Mouse (Mus musculus): ENCODE data around the gene Adgrl3. TPM values are rescaled to one million over a fixed set of nuclear protein-coding genes. Genes with fewer than 3 reads are reported as not detected.

Adgrl3 gene
- total and polyA plus RNA-seq, 2 experiments from 2014 or later: 1.7 to 7.3 TPM

DNA sequence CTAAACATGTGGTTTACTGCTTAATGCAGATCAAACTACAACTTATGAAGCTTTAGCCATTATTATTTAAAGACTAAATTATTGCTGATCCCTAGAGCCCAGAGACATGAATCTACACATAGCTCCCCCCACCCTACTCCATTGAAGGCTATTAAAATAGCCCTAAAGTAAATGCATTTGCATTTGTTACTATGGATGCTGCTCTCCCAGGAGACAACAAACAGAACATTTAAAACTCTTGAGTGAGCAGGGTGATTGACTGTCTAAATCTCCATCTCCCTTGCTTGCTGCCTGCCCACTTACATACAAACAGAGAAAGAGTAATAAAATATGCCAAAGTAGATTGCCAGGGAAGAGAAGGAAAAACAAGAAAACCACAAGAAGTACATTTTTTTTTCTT lies 41.4 kb downstream of the Adgrl3 start:
- H3K27me3 ChIP-seq (ENCODE audit: control insufficient read depth, insufficient read depth, low read length): no peaks in the 10 kb centered on the region
- no peaks in the 10 kb centered on the region for H3K4me1 ChIP-seq (ENCODE audit: control insufficient read depth, insufficient read depth)
- no peak overlapping the region for H3K9ac ChIP-seq (replicated peaks; ENCODE audit: low read depth, low read length)
- TF ChIP-seq EP300 (IDR thresholded peaks at IDR 0.05; ENCODE audit: low read depth): no peak
- no peak for TF ChIP-seq CTCF (IDR thresholded peaks at IDR 0.05; ENCODE audit: low read depth)
- H3K4me3 ChIP-seq (ENCODE audit: low read depth, low read length): no peak overlapping the region
- ATAC-seq (ENCODE audit: insufficient read depth, low read depth) (no peak), DNase-seq (ENCODE audit: low spot score) (no peak)
- no peak overlapping the region for H3K27ac ChIP-seq (ENCODE audit: low read depth)
- no peak overlapping the region for H3K4me2 ChIP-seq (ENCODE audit: low read depth, low read length)
- H3K36me3 ChIP-seq (replicated peaks; ENCODE audit: control insufficient read depth, insufficient read depth, low read length): no peaks in the 10 kb centered on the region
- no peaks in the 10 kb centered on the region for H3K9me3 ChIP-seq (replicated peaks; ENCODE audit: control insufficient read depth, low read length)

DNA sequence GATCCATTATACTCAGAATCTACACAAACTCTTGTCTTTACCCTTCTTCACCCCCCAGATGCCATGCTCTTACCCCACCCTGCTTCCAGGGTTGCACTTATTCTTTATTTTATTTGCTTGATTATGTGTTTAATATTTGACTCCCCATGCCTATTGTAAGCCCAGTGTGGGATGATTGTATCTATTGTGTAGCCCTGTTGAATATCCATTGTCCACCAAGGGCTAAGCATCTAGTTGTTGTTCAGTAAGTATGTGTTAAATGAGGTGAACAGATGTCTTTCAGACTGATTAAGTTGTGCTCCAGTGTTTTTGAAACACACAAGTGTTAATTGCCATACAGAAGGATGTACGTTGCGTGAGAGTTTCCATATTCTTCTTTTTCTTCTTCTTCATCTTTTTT lies 44.1 kb downstream of the Adgrl3 start:
- Histone ChIP-seq H3K4me1 (ENCODE audit: control insufficient read depth, insufficient read depth) (no peaks in the 10 kb centered on the region), H3K27ac (ENCODE audit: low read depth) (no peak overlapping the region), H3K36me3 (replicated peaks; ENCODE audit: control insufficient read depth, insufficient read depth, low read length) (no peaks in the 10 kb centered on the region), H3K4me2 (ENCODE audit: low read depth, low read length) (no peak overlapping the region), H3K9ac (replicated peaks; ENCODE audit: low read depth, low read length) (no peak overlapping the region), H3K9me3 (replicated peaks; ENCODE audit: control insufficient read depth, low read length) (no peaks in the 10 kb centered on the region), H3K4me3 (ENCODE audit: low read depth, low read length) (no peak overlapping the region), H3K27me3 (ENCODE audit: control insufficient read depth, insufficient read depth, low read length) (no peaks in the 10 kb centered on the region)
- TF ChIP-seq EP300 (IDR thresholded peaks at IDR 0.05; ENCODE audit: low read depth): no peak
- TF ChIP-seq CTCF (IDR thresholded peaks at IDR 0.05; ENCODE audit: low read depth): no peak
- DNase-seq (ENCODE audit: low spot score) (no peak), ATAC-seq (ENCODE audit: insufficient read depth, low read depth) (no peak)
- WGBS: 91% methylated on average over 2 of the region's 2 CpGs

DNA sequence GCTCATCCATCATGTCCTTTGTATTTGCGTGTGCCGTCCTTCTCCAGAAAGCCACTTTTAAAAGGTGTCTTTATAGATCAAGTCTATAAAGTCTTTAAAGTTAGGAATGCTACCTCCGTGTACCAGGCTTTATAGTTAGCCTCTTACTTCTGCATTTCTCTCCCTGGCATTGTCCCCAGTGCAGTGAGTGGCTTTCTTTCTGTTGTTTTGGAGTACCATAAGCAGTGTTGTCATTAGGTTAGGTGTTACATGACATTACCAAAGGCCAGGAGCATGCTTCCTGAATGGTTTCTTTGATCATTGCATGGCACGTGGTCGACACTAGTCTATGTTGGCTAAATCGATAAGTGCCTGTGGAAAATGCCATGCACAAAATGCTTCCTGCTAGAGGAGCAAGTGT lies 48.2 kb downstream of the Adgrl3 start:
- no peak overlapping the region for H3K4me3 ChIP-seq (ENCODE audit: low read depth, low read length)
- H3K27me3 ChIP-seq (ENCODE audit: control insufficient read depth, insufficient read depth, low read length): no peaks in the 10 kb centered on the region
- H3K36me3 ChIP-seq (replicated peaks; ENCODE audit: control insufficient read depth, insufficient read depth, low read length): no peaks in the 10 kb centered on the region
- no peak overlapping the region for H3K9ac ChIP-seq (replicated peaks; ENCODE audit: low read depth, low read length)
- peak; percentile 30; the same call in 1 of the 2 replicates for ATAC-seq (ENCODE audit: insufficient read depth, low read depth)
- no peaks in the 10 kb centered on the region for H3K4me1 ChIP-seq (ENCODE audit: control insufficient read depth, insufficient read depth)
- 0 out of 2 replicates have a peak overlapping the region, but pooled peaks have one; percentile 15 for H3K4me2 ChIP-seq (ENCODE audit: low read depth, low read length)
- DNase-seq (ENCODE audit: low spot score): peak; percentile 21
- WGBS: 31% methylated on average over 6 of the region's 6 CpGs
- no peak overlapping the region for H3K27ac ChIP-seq (ENCODE audit: low read depth)
- TF ChIP-seq CTCF (IDR thresholded peaks at IDR 0.05; ENCODE audit: low read depth): no peak
- H3K9me3 ChIP-seq (replicated peaks; ENCODE audit: control insufficient read depth, low read length): no peaks in the 10 kb centered on the region

DNA sequence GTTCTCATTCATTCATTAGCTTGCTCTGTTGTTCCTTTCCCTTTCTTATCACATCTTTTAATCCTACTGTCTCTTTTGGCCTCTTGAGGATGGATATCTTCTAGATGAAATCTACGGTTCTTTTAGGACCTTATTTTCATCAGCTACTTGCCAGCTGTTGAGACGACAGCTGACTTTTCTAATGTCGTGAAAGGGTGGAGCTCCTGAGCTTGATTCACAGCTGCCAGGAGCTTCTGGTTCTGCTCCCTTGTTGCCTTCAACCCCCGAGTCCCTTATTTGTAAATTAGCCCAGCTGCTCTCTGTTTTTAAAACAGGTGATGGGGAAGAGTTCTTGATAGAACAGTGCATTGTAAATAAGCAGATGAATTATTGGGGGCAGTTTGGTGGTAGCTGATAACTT lies 48.9 kb downstream of the Adgrl3 start:
- ATAC-seq (ENCODE audit: insufficient read depth, low read depth): no peak
- Histone ChIP-seq H3K4me3 (ENCODE audit: low read depth, low read length) (no peak overlapping the region), H3K9ac (replicated peaks; ENCODE audit: low read depth, low read length) (no peak overlapping the region), H3K9me3 (replicated peaks; ENCODE audit: control insufficient read depth, low read length) (no peaks in the 10 kb centered on the region), H3K4me2 (ENCODE audit: low read depth, low read length) (no peak overlapping the region), H3K27me3 (ENCODE audit: control insufficient read depth, insufficient read depth, low read length) (no peaks in the 10 kb centered on the region), H3K4me1 (ENCODE audit: control insufficient read depth, insufficient read depth) (no peaks in the 10 kb centered on the region), H3K27ac (ENCODE audit: low read depth) (no peak overlapping the region), H3K36me3 (replicated peaks; ENCODE audit: control insufficient read depth, insufficient read depth, low read length) (no peaks in the 10 kb centered on the region)
- TF ChIP-seq EP300 (IDR thresholded peaks at IDR 0.05; ENCODE audit: low read depth) (no peak), CTCF (IDR thresholded peaks at IDR 0.05; ENCODE audit: low read depth) (no peak)
- no peak for DNase-seq (ENCODE audit: low spot score)
- WGBS: 21% methylated on average over 4 of the region's 4 CpGs

DNA sequence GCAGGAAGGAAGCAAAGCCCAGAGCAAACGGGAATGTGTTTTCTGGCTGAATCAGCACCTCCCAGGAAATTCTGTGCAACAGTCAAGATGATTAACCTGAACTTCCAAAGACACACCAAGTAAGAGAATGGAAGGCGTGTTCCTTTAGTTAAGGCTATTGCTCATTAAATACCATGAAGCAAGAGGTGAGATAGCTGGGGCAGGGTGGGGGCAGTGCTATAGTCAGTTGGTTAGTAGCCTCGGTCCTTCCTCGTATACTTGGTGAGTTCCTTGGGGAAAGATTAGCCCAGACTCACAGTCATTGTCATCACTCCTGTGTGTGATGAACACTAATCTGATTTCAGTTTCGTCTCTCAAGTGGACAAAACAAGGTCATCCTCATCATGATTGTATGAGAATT lies 53.0 kb downstream of the Adgrl3 start:
- 66% methylated on average over 5 of the region's 5 CpGs for WGBS
- ATAC-seq (ENCODE audit: insufficient read depth, low read depth): no peak

DNA sequence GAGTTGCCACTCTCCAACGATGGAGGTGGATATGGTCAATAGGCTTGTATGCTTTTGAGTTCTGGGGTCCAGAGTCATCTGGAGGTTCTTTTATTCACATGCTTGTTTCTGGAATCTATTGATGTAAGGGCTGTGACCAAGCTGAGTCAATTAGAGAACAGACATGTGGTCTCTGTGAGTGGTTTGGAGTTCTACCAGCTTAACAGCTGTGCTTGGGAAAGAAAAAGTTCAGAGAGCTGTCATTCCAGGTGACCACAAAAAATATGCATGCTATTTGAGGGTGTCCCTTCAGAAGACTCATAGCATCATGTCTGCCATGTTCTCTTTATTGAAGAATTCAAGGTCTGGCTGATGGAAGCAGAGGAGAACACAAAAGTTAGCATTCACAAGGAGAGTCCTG lies 53.9 kb downstream of the Adgrl3 start:
- WGBS: 80% methylated on average over 1 of the region's 1 CpGs
- no peak for TF ChIP-seq EP300 (IDR thresholded peaks at IDR 0.05; ENCODE audit: low read depth)
- H3K36me3 ChIP-seq (replicated peaks; ENCODE audit: control insufficient read depth, insufficient read depth, low read length): no peaks in the 10 kb centered on the region
- H3K9ac ChIP-seq (replicated peaks; ENCODE audit: low read depth, low read length): no peak overlapping the region
- H3K9me3 ChIP-seq (replicated peaks; ENCODE audit: control insufficient read depth, low read length): no peaks in the 10 kb centered on the region
- no peak overlapping the region for H3K27ac ChIP-seq (ENCODE audit: low read depth)
- H3K27me3 ChIP-seq (ENCODE audit: control insufficient read depth, insufficient read depth, low read length): no peaks in the 10 kb centered on the region
- ATAC-seq (ENCODE audit: insufficient read depth, low read depth): no peak
- no peak overlapping the region for H3K4me2 ChIP-seq (ENCODE audit: low read depth, low read length)
- no peak for DNase-seq (ENCODE audit: low spot score)
- H3K4me1 ChIP-seq (ENCODE audit: control insufficient read depth, insufficient read depth): no peaks in the 10 kb centered on the region
- no peak overlapping the region for H3K4me3 ChIP-seq (ENCODE audit: low read depth, low read length)

More for the DNA sequence above, 53.0 kb downstream of the Adgrl3 start:
- no peaks in the 10 kb centered on the region for H3K4me1 ChIP-seq (ENCODE audit: control insufficient read depth, insufficient read depth)
- H3K9ac ChIP-seq (replicated peaks; ENCODE audit: low read depth, low read length): no peak overlapping the region
- no peaks in the 10 kb centered on the region for H3K9me3 ChIP-seq (replicated peaks; ENCODE audit: control insufficient read depth, low read length)
- no peak overlapping the region for H3K4me2 ChIP-seq (ENCODE audit: low read depth, low read length)
- H3K27ac ChIP-seq (ENCODE audit: low read depth): no peak overlapping the region
- TF ChIP-seq EP300 (IDR thresholded peaks at IDR 0.05; ENCODE audit: low read depth): no peak
- no peak for TF ChIP-seq CTCF (IDR thresholded peaks at IDR 0.05; ENCODE audit: low read depth)
- no peak overlapping the region for H3K4me3 ChIP-seq (ENCODE audit: low read depth, low read length)
- H3K36me3 ChIP-seq (replicated peaks; ENCODE audit: control insufficient read depth, insufficient read depth, low read length): no peaks in the 10 kb centered on the region
- no peak for DNase-seq (ENCODE audit: low spot score)
- H3K27me3 ChIP-seq (ENCODE audit: control insufficient read depth, insufficient read depth, low read length): no peaks in the 10 kb centered on the region

Data from heart, postnatal 0 days (tissue).